Mouse (Mus musculus): ENCODE data around the gene Cpped1.

DNA sequence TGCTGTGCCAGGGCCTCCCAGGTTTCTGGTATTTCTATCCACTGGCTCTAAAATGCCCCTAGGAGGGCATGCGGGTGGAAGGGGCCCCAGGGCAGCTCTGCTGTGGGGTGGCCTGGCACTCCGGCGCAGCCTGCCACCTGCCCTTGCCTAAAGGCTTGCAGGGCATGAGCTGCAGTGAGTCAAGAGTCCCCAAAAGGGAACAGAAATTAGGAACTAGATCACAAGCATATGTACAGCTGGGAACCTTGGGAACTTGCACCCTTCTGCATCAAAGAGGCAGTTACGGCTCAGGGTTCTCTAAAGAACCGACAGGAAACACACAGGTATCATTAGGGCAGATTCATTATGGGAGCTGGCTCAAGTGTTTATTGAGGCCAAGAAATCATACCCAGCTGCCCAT is 34.0 kb downstream of the Cpped1 start:
- TF ChIP-seq CTCF (conservative IDR thresholded peaks at IDR 0.05 in 1 of 2, IDR thresholded peaks at IDR 0.05 in 1 of 2; ENCODE audit: low read depth in 2 of 2, low read length in 2 of 2) (no peak), RCOR1 (conservative IDR thresholded peaks at IDR 0.05; ENCODE audit: low read depth, low read length) (no peak), POLR2A (IDR thresholded peaks at IDR 0.05; ENCODE audit: low read depth, low read length) (no peak), USF2 (conservative IDR thresholded peaks at IDR 0.05; ENCODE audit: low read depth, low read length) (no peak), ELF1 (IDR thresholded peaks at IDR 0.05; ENCODE audit: low read depth, low read length) (no peak)

Data from CH12.LX (cell line).